ENCODE assay signal across 35 mouse cellular contexts in the genomic region with DNA sequence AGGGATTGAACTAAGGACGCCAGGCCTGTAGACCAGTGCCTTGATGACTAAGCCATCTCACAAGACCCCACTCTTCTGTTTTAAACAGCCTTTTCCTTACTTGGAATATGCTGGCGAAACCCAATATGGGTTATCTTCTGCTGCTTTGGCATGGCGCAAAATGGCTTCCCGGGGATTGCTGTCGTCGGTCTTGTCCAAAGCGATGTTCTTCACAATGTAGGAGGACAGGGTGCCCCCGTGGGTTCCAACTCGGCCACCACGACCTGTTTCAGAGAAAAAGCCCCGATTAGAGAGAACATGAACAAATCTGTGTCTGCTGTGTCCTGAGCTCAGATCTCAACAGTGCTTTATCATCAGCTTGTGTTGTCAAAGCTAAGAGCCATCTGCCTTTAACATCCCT.
"Had no signal": no experiment of that assay in that cellular context is flagged by ENCODE, and none has a peak within 500 bp of the region (broad histone marks: within the 10 kb centered on the region; RNA-seq: fewer than 3 reads in every experiment).

No protein-coding gene starts in this region.

- H3K27ac ChIP-seq: heart, embryonic 13.5 days; heart, embryonic 15.5 days; hindbrain, embryonic 10.5 days; hindbrain, embryonic 12.5 days; hindbrain, embryonic 13.5 days; hindbrain, embryonic 14.5 days; hindbrain, embryonic 15.5 days; hindbrain, postnatal 0 days; intestine, embryonic 15.5 days; kidney, embryonic 15.5 days; kidney, postnatal 0 days; layer of hippocampus, adult 2 months; left cerebral cortex, adult 2 months had no signal

- H3K27me3 ChIP-seq: heart, embryonic 12.5 days; heart, embryonic 13.5 days; heart, embryonic 15.5 days; hindbrain, embryonic 12.5 days; hindbrain, embryonic 13.5 days; hindbrain, embryonic 15.5 days; intestine, embryonic 15.5 days; kidney, embryonic 15.5 days had no signal

- DNase-seq: heart, postnatal 10 days; heart, postnatal 14 days; heart, postnatal 36 days; heart, postnatal 4 days; kidney, adult 11 months; kidney, adult 18-20 months; kidney, adult 2 months; kidney, adult 8-10 months; kidney, adult 9 months; kidney, postnatal 10 days; kidney, postnatal 14 days; kidney, postnatal 25 days; kidney, postnatal 36 days; kidney, postnatal 4 days; layer of hippocampus, adult 9-11 months; layer of hippocampus, postnatal 36 days had no signal

- ATAC-seq: hindbrain, embryonic 16.5 days; hindbrain, postnatal 0 days; inflammation-experienced regulatory T-cells, adult 6 months; intestine, embryonic 15.5 days; intestine, embryonic 16.5 days; intestine, postnatal 0 days had no signal

- H3K4me3 ChIP-seq: heart, embryonic 12.5 days; heart, embryonic 13.5 days; heart, embryonic 15.5 days; hindbrain, embryonic 10.5 days; hindbrain, embryonic 12.5 days; hindbrain, embryonic 13.5 days; hindbrain, embryonic 15.5 days; intestine, embryonic 15.5 days; kidney, embryonic 15.5 days; layer of hippocampus, adult 2 months; left cerebral cortex, adult 2 months had no signal

- H3K9ac ChIP-seq: heart, embryonic 12.5 days; heart, embryonic 13.5 days; heart, embryonic 15.5 days; hindbrain, embryonic 12.5 days; hindbrain, embryonic 13.5 days; hindbrain, embryonic 14.5 days; hindbrain, embryonic 15.5 days; intestine, embryonic 15.5 days; kidney, embryonic 15.5 days had no signal

- H3K4me1 ChIP-seq: heart, embryonic 12.5 days; heart, embryonic 13.5 days; heart, embryonic 15.5 days; hindbrain, embryonic 15.5 days; intestine, embryonic 15.5 days had no signal

- H3K4me2 ChIP-seq: heart, embryonic 11.5 days; heart, embryonic 12.5 days; heart, embryonic 13.5 days; heart, embryonic 15.5 days; hindbrain, embryonic 12.5 days; hindbrain, embryonic 13.5 days; hindbrain, embryonic 14.5 days; hindbrain, embryonic 15.5 days; intestine, embryonic 15.5 days; kidney, embryonic 15.5 days had no signal

- H3K9me3 ChIP-seq: heart, embryonic 13.5 days; heart, embryonic 15.5 days; hindbrain, embryonic 12.5 days; hindbrain, embryonic 13.5 days; hindbrain, embryonic 15.5 days; intestine, embryonic 15.5 days; kidney, embryonic 15.5 days had no signal
